Mouse (Mus musculus): ENCODE data around the gene Dennd6b.

DNA sequence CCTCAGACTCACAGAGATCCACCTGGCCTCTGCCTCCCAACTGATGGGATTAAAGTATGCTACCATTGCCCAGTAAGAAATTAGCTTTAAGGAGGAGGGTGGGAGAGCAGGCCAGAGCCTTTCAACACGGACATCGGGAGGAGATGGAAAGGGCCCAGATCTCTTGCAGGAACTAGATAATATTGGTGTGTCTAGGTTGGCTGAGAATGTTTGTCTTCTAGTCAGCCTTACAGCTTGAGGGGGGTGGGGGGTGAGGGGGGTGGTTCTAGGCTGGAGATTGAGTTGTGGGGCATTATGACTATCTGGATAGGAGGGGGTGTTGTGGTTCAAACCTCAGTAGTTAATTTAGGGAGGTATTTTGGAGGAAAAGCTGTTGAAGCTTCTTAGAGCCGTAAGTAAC, 17.2 kb upstream of the Dennd6b start:
- no peak for TF ChIP-seq CTCF (IDR thresholded peaks at IDR 0.05)
- no peak for TF ChIP-seq EP300 (IDR thresholded peaks at IDR 0.05)

Measured in lung, postnatal 0 days (tissue).